Mouse (Mus musculus): ENCODE measurements at regions not wholly inside any gene's neighbourhood (a gene's known extent, or its start where the extent isn't known, plus 50 kb on each side); places are given as distances from the start of the nearest gene placed in this dataset.

GRCm38 (mm10) chr13:28770531-28770930 lies 183.0 kb downstream of the Sox4 start:
- TF ChIP-seq POLR2A (IDR thresholded peaks at IDR 0.05; ENCODE audit: borderline replicate concordance, insufficient read depth, low read length), result no peak
- no peak for TF ChIP-seq CTCF (IDR thresholded peaks at IDR 0.05; ENCODE audit: borderline replicate concordance, insufficient read depth, low read depth, low read length)
